Mouse (Mus musculus) limb, embryonic 14.5 days (tissue): ENCODE measurements at regions not wholly inside any gene's neighbourhood (a gene's known extent, or its start where the extent isn't known, plus 50 kb on each side); places are given as distances from the start of the nearest gene placed in this dataset.

Source experiments
- ATAC-seq: fragments of 200-750 bp; cut with Nextera tagmentation; 2 replicates; pipeline ENCODE4 v1.8.0; 2017; ENCODE audit warnings: low read depth, moderate number of reproducible peaks, moderate TSS enrichment; ENCODE audit not compliant: low FRiP score
- DNase-seq: peaks from one replicate; pipeline ENCODE4 v3.0.0-alpha.2; 2015; ENCODE audit warnings: low spot score
- H3K27ac ChIP-seq: fragments of 300-500 bp; sonication (generic); replicated peaks from 2 replicates; pipeline ENCODE4 v1.5.1; 2014; ENCODE audit warnings: low read depth, mild to moderate bottlenecking, low read length, moderate library complexity, mixed read lengths
- H3K27me3 ChIP-seq: fragments of 300-500 bp; sonication (generic); 2 replicates; pipeline ENCODE4 v1.6.1; 2014; ENCODE audit warnings: low read length, mixed read lengths; ENCODE audit not compliant: control insufficient read depth, insufficient read depth
- H3K36me3 ChIP-seq: fragments of 300-500 bp; sonication (generic); 2 replicates; pipeline ENCODE4 v1.6.1; 2014; ENCODE audit warnings: mild to moderate bottlenecking, low read length, moderate library complexity, mixed read lengths; ENCODE audit not compliant: control insufficient read depth, insufficient read depth
- H3K4me1 ChIP-seq: fragments of 300-500 bp; sonication (generic); 2 replicates; pipeline ENCODE4 v1.6.1; 2014; ENCODE audit warnings: antibody characterized with exemption, low read length, mixed read lengths; ENCODE audit not compliant: control insufficient read depth, insufficient read depth
- H3K4me2 ChIP-seq: fragments of 300-500 bp; sonication (generic); replicated peaks from 2 replicates; pipeline ENCODE4 v1.6.1; 2014; ENCODE audit warnings: low read depth, mild to moderate bottlenecking, low read length, moderate library complexity; ENCODE audit not compliant: severe bottlenecking
- H3K4me3 ChIP-seq: fragments of 300-500 bp; sonication (generic); replicated peaks from 2 replicates; pipeline ENCODE4 v1.5.1; 2014; ENCODE audit warnings: low read length
- H3K9ac ChIP-seq: fragments of 300-500 bp; sonication (generic); 2 replicates; pipeline ENCODE4 v1.6.1; 2014; ENCODE audit warnings: mild to moderate bottlenecking, low read depth, low read length, moderate library complexity; ENCODE audit not compliant: severe bottlenecking
- H3K9me3 ChIP-seq: fragments of 300-500 bp; sonication (generic); 2 replicates; pipeline ENCODE4 v1.6.1; 2016; ENCODE audit warnings: low read length; ENCODE audit not compliant: control insufficient read depth
- POLR2A ChIP-seq: fragments of 200-500 bp; IDR thresholded peaks from 2 replicates; pipeline ENCODE4 v1.8.0; 2012; ENCODE audit warnings: inconsistent platforms, mild to moderate bottlenecking, moderate library complexity, borderline replicate concordance; ENCODE audit not compliant: insufficient read depth, insufficient read length; ENCODE audit errors: extremely low read depth
- WGBS: fragments of 180-500 bp; shearing (Covaris S2); extraction: QIAGEN DNeasy Blood & Tissue Kit; methylation state at CpG from one replicate; pipeline ENCODE4 v1.1.7; 2014; 5-methylcytosine and 5-hydroxymethylcytosine counted together

DNA sequence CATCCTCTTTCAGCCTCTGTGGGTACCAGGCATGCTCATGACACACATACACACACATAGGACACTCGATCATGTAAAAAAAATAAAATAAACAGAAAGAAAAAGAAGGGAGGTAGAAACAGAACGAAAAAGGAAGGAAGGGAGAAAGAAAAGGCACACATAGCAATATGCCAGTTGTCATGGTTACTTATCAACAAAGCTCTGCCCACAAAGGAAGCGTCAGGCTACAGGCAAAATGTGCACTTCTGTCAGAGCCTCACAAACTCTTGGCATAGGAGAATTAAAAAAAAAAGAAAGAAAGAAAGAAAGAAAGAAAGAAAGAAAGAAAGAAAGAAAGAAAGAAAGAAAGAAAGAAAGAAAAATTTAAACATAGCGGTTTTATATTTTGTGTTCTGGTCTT is 56.9 kb upstream of the Sox2 start:
- no peaks in the 10 kb centered on the region for H3K27me3 ChIP-seq
- no peak for TF ChIP-seq POLR2A
- H3K4me3 ChIP-seq: no peak overlapping the region
- no peaks in the 10 kb centered on the region for H3K9me3 ChIP-seq
- ATAC-seq (no peak), DNase-seq (no peak)
- 77% methylated on average over 4 of the region's 4 CpGs for WGBS
- H3K36me3 ChIP-seq: no peaks in the 10 kb centered on the region
- H3K4me1 ChIP-seq: 0 out of 2 replicates have a peak, but pooled peaks cover 2% of the 10 kb centered on the region
- no peak overlapping the region for H3K9ac ChIP-seq
- no peak overlapping the region for H3K27ac ChIP-seq
- no peak overlapping the region for H3K4me2 ChIP-seq

DNA sequence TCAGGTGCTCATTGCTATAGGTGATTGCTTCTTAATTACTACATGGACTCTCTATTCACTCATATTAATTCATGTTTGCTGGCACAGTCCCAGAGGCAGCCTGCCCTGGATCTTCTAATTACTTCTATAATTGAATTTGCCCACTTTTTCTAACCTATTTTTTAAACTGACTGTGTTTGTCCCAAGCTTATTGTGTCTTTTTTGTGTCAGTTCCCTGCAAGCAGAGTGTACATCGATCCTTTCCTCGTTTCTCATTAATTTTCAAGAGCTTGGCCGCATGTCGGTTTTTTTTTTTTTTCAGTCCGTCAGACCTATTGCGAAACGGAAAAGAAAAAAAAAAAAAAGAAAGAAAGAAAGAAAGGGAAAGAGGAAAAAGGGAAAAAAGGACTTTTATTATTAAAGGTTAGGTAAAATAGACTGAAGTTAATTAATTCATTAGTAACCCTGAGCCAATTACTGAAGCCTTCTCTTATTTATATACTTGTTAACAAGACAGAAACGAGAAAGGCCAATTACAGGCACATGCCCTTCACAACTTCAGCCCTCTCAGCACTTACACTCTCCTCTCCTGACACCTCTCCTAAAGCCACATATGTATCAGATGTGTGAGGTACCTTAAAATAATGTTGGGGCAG is 72.2 kb upstream of the Sox2 start:
- Histone ChIP-seq H3K4me2 (no peak overlapping the region), H3K27ac (no peak overlapping the region), H3K9me3 (no peaks in the 10 kb centered on the region), H3K27me3 (no peaks in the 10 kb centered on the region), H3K9ac (no peak overlapping the region), H3K4me1 (no peaks in the 10 kb centered on the region), H3K4me3 (no peak overlapping the region), H3K36me3 (no peaks in the 10 kb centered on the region)
- WGBS: 32% methylated on average over 8 of the region's 8 CpGs
- DNase-seq: no peak
- ATAC-seq: no peak
- TF ChIP-seq POLR2A: no peak

DNA sequence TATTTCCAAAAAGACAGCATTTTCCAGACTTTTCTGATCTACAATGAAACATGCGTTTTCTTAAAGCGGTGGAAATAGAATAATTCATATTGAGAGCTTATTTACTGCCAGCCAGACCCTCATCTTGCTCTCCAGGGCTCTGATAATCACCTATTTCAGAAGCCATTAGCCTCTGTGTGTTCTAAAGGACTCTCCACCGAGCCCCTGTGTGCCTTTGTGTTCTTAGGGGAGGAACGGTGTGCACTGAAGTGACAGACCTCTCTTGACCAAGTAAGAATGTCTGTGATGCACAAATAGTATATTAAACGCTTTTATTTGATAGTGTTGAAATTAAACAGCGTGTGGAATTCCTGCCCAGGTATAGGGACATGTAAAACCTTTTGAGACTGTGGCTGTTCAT is 73.1 kb upstream of the Sox2 start:
- TF ChIP-seq POLR2A: no peak
- H3K27ac ChIP-seq: no peak overlapping the region
- no peaks in the 10 kb centered on the region for H3K27me3 ChIP-seq
- ATAC-seq (no peak), DNase-seq (no peak)
- H3K4me2 ChIP-seq: no peak overlapping the region
- no peaks in the 10 kb centered on the region for H3K4me1 ChIP-seq
- no peak overlapping the region for H3K4me3 ChIP-seq
- no peak overlapping the region for H3K9ac ChIP-seq
- 73% methylated on average over 6 of the region's 6 CpGs for WGBS
- H3K36me3 ChIP-seq: no peaks in the 10 kb centered on the region
- no peaks in the 10 kb centered on the region for H3K9me3 ChIP-seq

DNA sequence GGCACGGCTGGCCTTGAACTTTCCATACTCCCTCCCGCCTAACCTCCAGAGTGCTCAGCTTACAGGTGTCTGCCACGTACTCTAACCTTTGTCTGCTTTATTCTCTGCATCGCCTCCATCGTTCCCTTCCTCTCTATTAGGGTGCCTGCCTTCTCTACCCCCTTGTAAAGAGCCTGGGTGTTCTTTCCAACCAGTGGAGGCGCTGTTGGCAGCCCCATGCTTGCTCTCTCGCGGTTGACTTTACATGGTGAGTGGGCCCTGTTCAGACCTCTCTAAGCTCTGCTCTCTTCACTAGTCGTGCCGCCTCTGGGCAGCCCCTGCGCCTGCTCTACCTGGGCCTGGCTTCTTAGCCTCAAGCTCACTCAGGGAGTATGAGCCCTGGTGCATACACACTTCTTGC is 74.0 kb upstream of the Sox2 start:
- Histone ChIP-seq H3K27ac (no peak overlapping the region), H3K27me3 (no peaks in the 10 kb centered on the region), H3K9ac (no peak overlapping the region), H3K4me1 (no peaks in the 10 kb centered on the region), H3K4me2 (no peak overlapping the region), H3K4me3 (no peak overlapping the region), H3K36me3 (no peaks in the 10 kb centered on the region), H3K9me3 (no peaks in the 10 kb centered on the region)
- no peak for ATAC-seq
- 32% methylated on average over 11 of the region's 11 CpGs for WGBS
- no peak for DNase-seq
- TF ChIP-seq POLR2A: no peak

DNA sequence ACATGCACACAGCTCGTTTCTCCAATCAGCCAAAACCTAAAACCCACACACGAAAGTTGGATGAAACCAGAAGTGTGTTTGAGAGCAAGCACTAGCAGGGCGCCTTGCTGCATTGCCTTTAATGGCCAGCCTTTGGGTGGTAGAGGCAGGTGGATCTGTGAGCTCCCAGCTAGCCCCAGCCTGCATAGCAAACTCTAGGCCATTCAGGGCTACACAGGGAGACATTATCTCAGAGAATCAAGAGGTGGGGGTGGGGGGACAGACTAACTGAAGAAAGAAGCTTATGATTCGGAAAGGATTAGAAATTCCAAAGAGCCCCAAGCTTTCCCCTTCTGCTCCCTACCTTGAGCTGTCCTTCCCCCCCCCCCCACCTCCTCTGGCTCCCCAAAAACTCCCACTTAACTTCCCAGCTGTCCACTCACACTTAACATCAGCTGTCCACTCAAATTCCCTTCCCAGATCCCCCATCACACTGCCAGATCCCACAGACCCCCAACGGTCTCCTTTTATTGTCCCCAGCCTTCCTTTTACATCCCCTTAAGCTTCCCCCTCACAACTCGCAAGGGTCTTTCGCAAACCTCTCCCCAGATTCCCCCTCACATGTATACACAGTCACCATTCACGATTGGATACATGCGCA is 75.4 kb upstream of the Sox2 start:
- no peak for TF ChIP-seq POLR2A
- DNase-seq (no peak), ATAC-seq (no peak)
- 73% methylated on average over 9 of the region's 9 CpGs for WGBS
- Histone ChIP-seq H3K9me3 (no peaks in the 10 kb centered on the region), H3K4me2 (no peak overlapping the region), H3K27me3 (no peaks in the 10 kb centered on the region), H3K36me3 (no peaks in the 10 kb centered on the region), H3K4me1 (0 out of 2 replicates have a peak, but pooled peaks cover 3% of the 10 kb centered on the region), H3K9ac (no peak overlapping the region), H3K27ac (no peak overlapping the region), H3K4me3 (no peak overlapping the region)
